Mouse (Mus musculus): ENCODE data around the gene 1700001C02Rik. TPM values are rescaled to one million over a fixed set of nuclear protein-coding genes. Genes with fewer than 3 reads are reported as not detected.

The 1700001C02Rik gene
- polyA plus RNA-seq, 1 experiment from 2014 or later: 7.9 TPM

DNA sequence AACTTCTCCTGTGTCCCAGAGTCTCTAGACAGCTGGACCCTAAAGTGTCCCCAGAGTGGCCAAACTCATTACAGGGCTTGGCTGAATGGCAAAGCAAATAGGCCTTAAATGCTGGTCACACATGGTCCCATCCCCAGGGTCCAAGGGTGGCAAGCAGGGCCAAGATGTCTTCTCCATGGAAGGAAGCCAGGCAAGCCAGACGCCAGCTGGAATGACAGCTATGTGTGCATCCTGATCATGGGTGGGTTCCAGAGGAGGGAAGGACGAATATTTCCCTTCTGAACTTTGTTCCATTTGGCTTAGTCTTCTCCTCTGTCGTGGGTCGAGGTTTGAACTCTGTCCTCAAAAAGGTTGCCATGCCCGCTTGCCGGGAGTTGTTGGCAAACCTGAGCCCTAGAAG is 19.3 kb downstream of the 1700001C02Rik start:
- peak; percentile 29; the same call in 1 of the 2 replicates for ATAC-seq (ENCODE audit: low read depth)
- H3K27ac ChIP-seq (ENCODE audit: low read length): no peak overlapping the region
- no peaks in the 10 kb centered on the region for H3K9me3 ChIP-seq (ENCODE audit: control insufficient read depth, low read length)
- H3K4me2 ChIP-seq (ENCODE audit: low read depth, low read length): no peak overlapping the region
- no peaks in the 10 kb centered on the region for H3K36me3 ChIP-seq (ENCODE audit: control insufficient read depth, insufficient read depth, low read length)
- WGBS: 33% methylated on average over 6 of the region's 6 CpGs
- no peak overlapping the region for H3K4me3 ChIP-seq (ENCODE audit: low read length)
- no peak overlapping the region for H3K9ac ChIP-seq (ENCODE audit: low read length)
- H3K4me1 ChIP-seq (replicated peaks; ENCODE audit: control insufficient read depth, insufficient read depth, low read length): peaks cover 6% of the 10 kb centered on the region
- H3K27me3 ChIP-seq (ENCODE audit: control insufficient read depth, insufficient read depth, low read depth, low read length): no peaks in the 10 kb centered on the region

DNA sequence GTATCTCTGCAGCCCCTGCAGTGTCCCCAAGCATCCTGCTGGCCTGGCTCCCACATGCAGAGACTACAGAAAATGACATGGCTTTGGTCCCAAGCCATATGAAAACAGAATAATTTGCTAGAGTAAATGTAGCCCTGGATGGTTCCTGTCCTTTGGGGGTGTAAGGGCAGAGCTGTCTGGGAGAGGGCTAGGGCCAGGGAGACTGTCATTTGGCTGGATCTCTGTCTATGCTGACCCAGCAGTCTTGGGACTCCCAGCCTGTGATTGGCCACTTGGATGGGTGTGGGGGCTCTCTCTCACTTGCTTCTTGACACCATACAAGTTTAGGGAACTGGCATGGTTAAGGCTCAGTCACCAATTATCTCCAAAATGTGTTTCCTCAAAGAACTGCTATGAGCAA is 24.4 kb downstream of the 1700001C02Rik start:
- peaks cover 8% of the 10 kb centered on the region for H3K4me1 ChIP-seq (replicated peaks; ENCODE audit: control insufficient read depth, insufficient read depth, low read length)
- peak; percentile 86 for ATAC-seq (ENCODE audit: low read depth)
- no peaks in the 10 kb centered on the region for H3K36me3 ChIP-seq (ENCODE audit: control insufficient read depth, insufficient read depth, low read length)
- H3K27ac ChIP-seq (ENCODE audit: low read length): peak overlapping the region; percentile 85
- no peak overlapping the region for H3K4me3 ChIP-seq (ENCODE audit: low read length)
- H3K27me3 ChIP-seq (ENCODE audit: control insufficient read depth, insufficient read depth, low read depth, low read length): no peaks in the 10 kb centered on the region
- no peak overlapping the region for H3K4me2 ChIP-seq (ENCODE audit: low read depth, low read length)
- H3K9me3 ChIP-seq (ENCODE audit: control insufficient read depth, low read length): no peaks in the 10 kb centered on the region
- H3K9ac ChIP-seq (ENCODE audit: low read length): no peak overlapping the region

DNA sequence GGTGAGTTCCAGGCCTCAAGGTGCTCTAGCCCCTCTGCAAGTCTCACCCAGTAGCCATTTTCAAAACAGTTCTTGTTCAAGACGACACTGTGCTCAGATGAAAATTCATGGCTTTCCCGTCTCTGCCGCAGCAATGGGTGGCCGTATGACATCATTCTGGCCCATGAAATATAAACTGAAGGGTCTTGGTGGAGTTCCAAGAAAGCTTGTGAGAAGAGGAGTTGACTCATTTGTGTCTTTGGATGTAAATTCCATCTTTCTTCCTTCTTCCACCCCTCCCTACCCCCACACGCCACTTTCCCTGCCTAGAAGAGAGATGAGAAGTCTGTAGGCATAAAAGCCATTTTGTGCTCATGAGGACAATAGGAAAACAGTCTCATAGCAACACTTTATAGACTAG is 25.0 kb downstream of the 1700001C02Rik start:
- no peaks in the 10 kb centered on the region for H3K9me3 ChIP-seq (ENCODE audit: control insufficient read depth, low read length)
- H3K27ac ChIP-seq (ENCODE audit: low read length): peak overlapping the region; percentile 85
- 36% methylated on average over 5 of the region's 5 CpGs for WGBS
- peaks cover 7% of the 10 kb centered on the region for H3K4me1 ChIP-seq (replicated peaks; ENCODE audit: control insufficient read depth, insufficient read depth, low read length)
- ATAC-seq (ENCODE audit: low read depth): peak; percentile 79
- H3K27me3 ChIP-seq (ENCODE audit: control insufficient read depth, insufficient read depth, low read depth, low read length): no peaks in the 10 kb centered on the region
- H3K4me2 ChIP-seq (ENCODE audit: low read depth, low read length): no peak overlapping the region
- H3K4me3 ChIP-seq (ENCODE audit: low read length): no peak overlapping the region
- H3K36me3 ChIP-seq (ENCODE audit: control insufficient read depth, insufficient read depth, low read length): no peaks in the 10 kb centered on the region
- H3K9ac ChIP-seq (ENCODE audit: low read length): no peak overlapping the region

DNA sequence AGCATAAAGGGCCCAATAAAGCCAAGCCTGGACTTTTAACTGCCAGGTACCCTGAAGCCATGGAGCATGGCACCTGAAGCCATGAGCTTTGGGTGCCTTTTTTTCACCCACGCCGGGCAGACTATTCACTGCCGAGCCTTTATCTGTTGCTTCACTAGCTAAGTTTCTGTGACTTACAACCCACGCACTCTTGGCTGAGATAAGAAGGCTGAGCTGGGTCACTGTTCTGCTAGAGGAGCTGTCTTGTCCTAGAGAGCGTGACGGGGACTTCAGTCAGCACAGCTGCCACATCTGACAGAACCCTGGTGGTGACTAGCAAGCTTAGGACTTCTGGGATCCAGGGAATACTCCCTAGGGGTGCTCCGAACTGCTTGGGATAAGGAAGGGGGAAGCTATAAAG is 27.9 kb downstream of the 1700001C02Rik start:
- Histone ChIP-seq H3K4me3 (ENCODE audit: low read length) (no peak overlapping the region), H3K27ac (ENCODE audit: low read length) (no peak overlapping the region), H3K4me1 (replicated peaks; ENCODE audit: control insufficient read depth, insufficient read depth, low read length) (peaks cover 7% of the 10 kb centered on the region), H3K27me3 (ENCODE audit: control insufficient read depth, insufficient read depth, low read depth, low read length) (no peaks in the 10 kb centered on the region), H3K36me3 (ENCODE audit: control insufficient read depth, insufficient read depth, low read length) (no peaks in the 10 kb centered on the region), H3K9me3 (ENCODE audit: control insufficient read depth, low read length) (no peaks in the 10 kb centered on the region), H3K9ac (ENCODE audit: low read length) (no peak overlapping the region), H3K4me2 (ENCODE audit: low read depth, low read length) (no peak overlapping the region)
- 55% methylated on average over 7 of the region's 7 CpGs for WGBS
- no peak for ATAC-seq (ENCODE audit: low read depth)

DNA sequence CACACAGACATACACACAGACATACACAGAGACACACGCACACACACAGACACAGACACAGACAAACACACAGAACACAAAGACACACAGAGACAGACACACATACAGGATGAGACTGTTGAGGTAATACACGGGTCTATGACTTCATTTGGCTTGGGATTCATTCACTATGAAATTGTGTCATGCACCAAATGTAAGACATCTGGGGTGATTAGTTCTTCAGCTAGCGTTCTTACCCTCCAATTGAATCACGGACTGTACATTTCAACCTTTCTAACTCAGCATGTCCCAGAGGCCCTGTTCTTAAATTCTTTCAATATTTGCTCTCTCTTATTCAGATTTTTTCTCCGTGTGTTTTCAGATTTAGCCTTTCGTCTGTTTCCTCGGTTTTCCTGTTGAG is 28.8 kb downstream of the 1700001C02Rik start:
- no peak overlapping the region for H3K4me2 ChIP-seq (ENCODE audit: low read depth, low read length)
- no peak overlapping the region for H3K9ac ChIP-seq (ENCODE audit: low read length)
- H3K4me1 ChIP-seq (replicated peaks; ENCODE audit: control insufficient read depth, insufficient read depth, low read length): peaks cover 7% of the 10 kb centered on the region
- H3K4me3 ChIP-seq (ENCODE audit: low read length): no peak overlapping the region
- no peaks in the 10 kb centered on the region for H3K36me3 ChIP-seq (ENCODE audit: control insufficient read depth, insufficient read depth, low read length)
- ATAC-seq (ENCODE audit: low read depth): no peak
- no peak overlapping the region for H3K27ac ChIP-seq (ENCODE audit: low read length)
- H3K9me3 ChIP-seq (ENCODE audit: control insufficient read depth, low read length): no peaks in the 10 kb centered on the region
- WGBS: 50% methylated on average over 7 of the region's 7 CpGs
- H3K27me3 ChIP-seq (ENCODE audit: control insufficient read depth, insufficient read depth, low read depth, low read length): no peaks in the 10 kb centered on the region

DNA sequence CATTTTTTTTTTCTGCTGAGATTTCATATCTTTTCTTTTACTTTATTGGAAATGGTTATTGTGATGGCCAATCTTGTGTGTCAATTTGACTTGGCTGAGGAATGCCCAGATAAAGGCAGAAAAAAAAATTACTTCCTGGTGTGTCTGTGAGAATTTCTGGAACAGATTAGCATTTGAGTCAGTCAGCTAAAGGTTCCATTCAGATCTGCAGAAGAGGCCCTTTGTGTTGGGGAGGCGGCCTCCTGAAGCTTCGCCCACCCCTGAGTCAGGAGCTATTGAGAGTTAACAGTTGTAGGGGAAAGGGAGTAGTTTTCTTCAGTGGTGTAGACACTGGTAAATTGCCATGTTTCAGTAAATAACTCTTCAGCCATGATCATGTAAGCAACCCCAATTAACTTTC is 29.4 kb downstream of the 1700001C02Rik start:
- Histone ChIP-seq H3K4me1 (replicated peaks; ENCODE audit: control insufficient read depth, insufficient read depth, low read length) (peaks cover 7% of the 10 kb centered on the region), H3K27me3 (ENCODE audit: control insufficient read depth, insufficient read depth, low read depth, low read length) (no peaks in the 10 kb centered on the region), H3K4me3 (ENCODE audit: low read length) (no peak overlapping the region), H3K27ac (ENCODE audit: low read length) (no peak overlapping the region), H3K4me2 (ENCODE audit: low read depth, low read length) (no peak overlapping the region), H3K9ac (ENCODE audit: low read length) (no peak overlapping the region), H3K36me3 (ENCODE audit: control insufficient read depth, insufficient read depth, low read length) (no peaks in the 10 kb centered on the region), H3K9me3 (ENCODE audit: control insufficient read depth, low read length) (no peaks in the 10 kb centered on the region)
- WGBS: 93% methylated on average over 2 of the region's 2 CpGs
- ATAC-seq (ENCODE audit: low read depth): no peak

DNA sequence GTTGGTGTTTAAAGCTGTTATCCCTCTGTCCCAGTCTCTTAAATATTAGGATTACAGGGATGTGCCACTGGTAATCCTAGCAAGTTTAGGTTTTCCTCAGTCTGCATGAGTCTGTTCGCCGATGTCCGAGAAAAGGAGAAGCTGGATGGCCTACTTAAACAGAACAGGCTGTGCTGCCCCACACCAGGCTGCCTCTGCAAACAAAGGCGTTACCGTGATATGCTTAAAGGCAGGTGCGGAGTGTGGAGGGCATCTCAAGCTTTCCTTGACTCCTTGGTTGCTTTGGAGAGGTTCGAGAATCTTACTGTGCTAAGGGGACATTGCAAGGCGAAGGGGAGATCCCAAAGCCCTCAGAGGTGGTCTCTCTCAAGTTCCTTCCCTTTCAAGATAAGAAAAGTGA is 31.0 kb downstream of the 1700001C02Rik start:
- Histone ChIP-seq H3K9ac (ENCODE audit: low read length) (no peak overlapping the region), H3K4me1 (replicated peaks; ENCODE audit: control insufficient read depth, insufficient read depth, low read length) (no peaks in the 10 kb centered on the region), H3K27me3 (ENCODE audit: control insufficient read depth, insufficient read depth, low read depth, low read length) (no peaks in the 10 kb centered on the region), H3K36me3 (ENCODE audit: control insufficient read depth, insufficient read depth, low read length) (no peaks in the 10 kb centered on the region), H3K4me3 (ENCODE audit: low read length) (no peak overlapping the region), H3K4me2 (ENCODE audit: low read depth, low read length) (no peak overlapping the region), H3K27ac (ENCODE audit: low read length) (no peak overlapping the region), H3K9me3 (ENCODE audit: control insufficient read depth, low read length) (no peaks in the 10 kb centered on the region)
- 58% methylated on average over 8 of the region's 8 CpGs for WGBS
- no peak for ATAC-seq (ENCODE audit: low read depth)

DNA sequence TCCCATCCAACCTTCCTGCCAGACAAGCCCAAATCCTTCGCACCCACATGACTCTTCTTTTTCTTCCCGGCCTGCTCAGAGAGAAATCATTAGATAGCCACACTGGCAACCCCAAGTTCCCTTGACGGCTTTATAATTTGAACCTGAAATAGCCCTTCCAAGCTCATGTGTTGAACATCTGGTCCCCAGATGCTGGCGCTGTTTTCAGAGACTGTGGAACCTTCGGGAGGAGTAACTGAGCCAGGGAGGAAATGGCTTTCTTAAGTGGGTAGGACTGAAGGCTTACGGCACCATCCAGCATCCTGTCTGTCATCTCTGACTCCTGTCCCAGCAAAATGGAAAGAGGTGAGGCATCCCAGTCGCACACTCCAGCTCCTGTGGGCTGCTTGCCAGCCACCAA is 31.5 kb downstream of the 1700001C02Rik start:
- no peak for ATAC-seq (ENCODE audit: low read depth)
- H3K4me2 ChIP-seq (ENCODE audit: low read depth, low read length): no peak overlapping the region
- H3K4me1 ChIP-seq (replicated peaks; ENCODE audit: control insufficient read depth, insufficient read depth, low read length): no peaks in the 10 kb centered on the region
- H3K27ac ChIP-seq (ENCODE audit: low read length): no peak overlapping the region
- WGBS: 53% methylated on average over 7 of the region's 7 CpGs
- H3K27me3 ChIP-seq (ENCODE audit: control insufficient read depth, insufficient read depth, low read depth, low read length): no peaks in the 10 kb centered on the region
- no peaks in the 10 kb centered on the region for H3K9me3 ChIP-seq (ENCODE audit: control insufficient read depth, low read length)
- H3K4me3 ChIP-seq (ENCODE audit: low read length): no peak overlapping the region
- no peaks in the 10 kb centered on the region for H3K36me3 ChIP-seq (ENCODE audit: control insufficient read depth, insufficient read depth, low read length)
- H3K9ac ChIP-seq (ENCODE audit: low read length): no peak overlapping the region

DNA sequence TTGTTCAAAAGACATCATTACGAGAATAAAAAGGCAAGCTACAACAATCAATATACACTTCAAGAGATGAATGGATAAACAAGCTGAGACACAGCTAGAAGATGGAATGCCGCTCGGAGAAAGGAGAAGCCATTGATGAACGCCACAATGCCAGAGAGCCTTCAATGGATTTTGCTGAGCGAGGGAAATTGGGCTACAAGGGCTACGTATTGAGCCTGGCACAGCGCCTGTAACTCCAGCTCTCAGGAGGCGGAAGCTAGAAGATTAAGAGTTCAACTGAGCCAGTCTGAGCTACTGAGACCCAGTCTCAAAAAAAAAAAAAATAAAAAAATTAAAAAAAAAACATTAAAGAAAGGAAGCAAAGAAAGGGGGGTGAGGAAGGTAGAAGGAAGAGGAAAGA is 47.3 kb downstream of the 1700001C02Rik start:
- H3K9ac ChIP-seq (ENCODE audit: low read length): no peak overlapping the region
- no peaks in the 10 kb centered on the region for H3K27me3 ChIP-seq (ENCODE audit: control insufficient read depth, insufficient read depth, low read depth, low read length)
- no peaks in the 10 kb centered on the region for H3K9me3 ChIP-seq (ENCODE audit: control insufficient read depth, low read length)
- H3K36me3 ChIP-seq (ENCODE audit: control insufficient read depth, insufficient read depth, low read length): no peaks in the 10 kb centered on the region
- no peak for ATAC-seq (ENCODE audit: low read depth)
- WGBS: 68% methylated on average over 8 of the region's 8 CpGs
- no peak overlapping the region for H3K27ac ChIP-seq (ENCODE audit: low read length)
- H3K4me3 ChIP-seq (ENCODE audit: low read length): no peak overlapping the region
- H3K4me2 ChIP-seq (ENCODE audit: low read depth, low read length): no peak overlapping the region
- H3K4me1 ChIP-seq (replicated peaks; ENCODE audit: control insufficient read depth, insufficient read depth, low read length): peaks cover 11% of the 10 kb centered on the region

DNA sequence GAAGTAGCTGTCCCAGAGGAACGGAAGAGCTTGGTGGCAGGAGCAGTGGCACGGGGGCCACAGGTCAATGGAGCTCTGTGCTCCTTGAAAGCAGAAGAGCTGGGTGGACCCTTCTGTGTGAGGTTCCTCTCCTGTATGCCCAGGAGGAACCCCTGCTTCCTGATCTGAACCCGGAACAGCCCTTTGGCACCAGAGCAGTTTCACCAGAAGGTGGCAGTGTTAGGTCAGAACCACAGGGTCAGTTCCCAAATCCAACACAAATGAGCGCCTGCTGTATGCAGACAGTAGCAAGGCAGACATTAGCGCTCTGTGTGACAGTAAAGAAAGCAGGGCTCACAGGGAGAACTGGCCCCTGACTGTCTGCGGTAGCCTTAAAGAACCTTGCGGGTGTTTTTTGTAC is 50.5 kb downstream of the 1700001C02Rik start:
- Histone ChIP-seq H3K9me3 (ENCODE audit: control insufficient read depth, low read length) (no peaks in the 10 kb centered on the region), H3K27me3 (ENCODE audit: control insufficient read depth, insufficient read depth, low read depth, low read length) (no peaks in the 10 kb centered on the region), H3K27ac (ENCODE audit: low read length) (no peak overlapping the region), H3K4me3 (ENCODE audit: low read length) (no peak overlapping the region), H3K9ac (ENCODE audit: low read length) (no peak overlapping the region), H3K4me1 (replicated peaks; ENCODE audit: control insufficient read depth, insufficient read depth, low read length) (peaks cover 16% of the 10 kb centered on the region), H3K36me3 (ENCODE audit: control insufficient read depth, insufficient read depth, low read length) (no peaks in the 10 kb centered on the region), H3K4me2 (ENCODE audit: low read depth, low read length) (no peak overlapping the region)
- WGBS: 54% methylated on average over 7 of the region's 7 CpGs
- no peak for ATAC-seq (ENCODE audit: low read depth)

Measured in lung, embryonic 16.5 days (tissue).